Mouse (Mus musculus) lung, embryonic 16.5 days (tissue): ENCODE data around the gene Srsf6. TPM values are rescaled to one million over a fixed set of nuclear protein-coding genes. Genes with fewer than 3 reads are reported as not detected.
A peak's percentile ranks its signal among the peaks of the same experiment; 100 is the strongest.

Source experiments
- ATAC-seq: fragments of 200-750 bp; cut with Nextera tagmentation; 2 replicates; pipeline ENCODE4 v1.8.0; 2017; ENCODE audit warnings: low read depth, mild to moderate bottlenecking, moderate library complexity
- H3K27ac ChIP-seq: fragments of 300-500 bp; sonication (generic); 2 replicates; pipeline ENCODE4 v1.5.1; 2014; ENCODE audit warnings: mild to moderate bottlenecking, control low read depth, low read length
- H3K27me3 ChIP-seq: fragments of 300-500 bp; sonication (generic); 2 replicates; pipeline ENCODE4 v1.6.1; 2014; ENCODE audit warnings: low read depth, low read length, mixed read lengths; ENCODE audit not compliant: control insufficient read depth, insufficient read depth
- H3K36me3 ChIP-seq: fragments of 300-500 bp; sonication (generic); 2 replicates; pipeline ENCODE4 v1.6.1; 2014; ENCODE audit warnings: low read length; ENCODE audit not compliant: control insufficient read depth, insufficient read depth
- H3K4me1 ChIP-seq: fragments of 300-500 bp; sonication (generic); replicated peaks from 2 replicates; pipeline ENCODE4 v1.6.1; 2014; ENCODE audit warnings: low read length, mixed read lengths; ENCODE audit not compliant: control insufficient read depth, insufficient read depth
- H3K4me2 ChIP-seq: fragments of 300-500 bp; sonication (generic); 2 replicates; pipeline ENCODE4 v1.6.1; 2014; ENCODE audit warnings: low read depth, low read length, control low read depth
- H3K4me3 ChIP-seq: fragments of 300-500 bp; sonication (generic); 2 replicates; pipeline ENCODE4 v1.5.1; 2014; ENCODE audit warnings: mild to moderate bottlenecking, low read length, control low read depth
- H3K9ac ChIP-seq: fragments of 300-500 bp; sonication (generic); 2 replicates; pipeline ENCODE4 v1.6.1; 2014; ENCODE audit warnings: low read length, control low read depth
- H3K9me3 ChIP-seq: fragments of 300-500 bp; sonication (generic); 2 replicates; pipeline ENCODE4 v1.6.1; 2016; ENCODE audit warnings: low read length; ENCODE audit not compliant: control insufficient read depth
- WGBS: fragments of 180-500 bp; shearing (Covaris S2); extraction: QIAGEN DNeasy Blood & Tissue Kit; methylation state at CpG from one replicate; pipeline ENCODE4 v1.1.7; 2014; 5-methylcytosine and 5-hydroxymethylcytosine counted together
- polyA plus RNA-seq: library from polyadenylated mRNA; unstranded; fragments of >200 nt; fragmentation: Nextera tagmentation; extraction: Ambion mirVana; gene quantifications from 2 replicates; pipeline ENCODE4 v1.2.1, GENCODE M21; 2015

Gene Srsf6
- polyA plus RNA-seq, 1 experiment from 2014 or later = 183 TPM

- peak within 1 kb of the TSS; percentile 99 for H3K4me2 ChIP-seq
- H3K27me3 ChIP-seq = peaks cover 9% of the 10 kb centered on the region
- H3K9me3 ChIP-seq = no peaks in the 10 kb centered on the region
- peak within 1 kb of the TSS; percentile 59; the same call in 1 of the 2 replicates for H3K9ac ChIP-seq
- peaks cover 5% of the 10 kb centered on the region; the same call in 1 of the 2 replicates for H3K4me1 ChIP-seq
- ATAC-seq = peak; percentile 37; the same call in 1 of the 2 replicates
- H3K4me3 ChIP-seq = peak within 1 kb of the TSS; percentile 58
- H3K36me3 ChIP-seq = peaks cover 16% of the 10 kb centered on the region
- under 1% methylated on average over 38 of the region's 40 CpGs for WGBS
- H3K27ac ChIP-seq = no peak within 1 kb of the TSS
Observed at GRCm38 (mm10) chr2:162943148-162943846, 12.0 kb downstream of the Srsf6 start, which contains the start of gene L3mbtl1. L3mbtl1 (plus strand) TSS chr2:162943472.

- Histone ChIP-seq H3K36me3 (peaks cover 10% of the 10 kb centered on the region), H3K4me2 (peak overlapping the region; percentile 99), H3K9me3 (no peaks in the 10 kb centered on the region), H3K27ac (no peak overlapping the region), H3K9ac (no peak overlapping the region), H3K27me3 (peaks cover 9% of the 10 kb centered on the region), H3K4me3 (peak overlapping the region; percentile 58; the same call in 1 of the 2 replicates), H3K4me1 (peaks cover 5% of the 10 kb centered on the region; the same call in 1 of the 2 replicates)
- 6% methylated on average over 11 of the region's 11 CpGs for WGBS
- no peak for ATAC-seq
Observed at GRCm38 (mm10) chr2:162943931-162944330, 12.6 kb downstream of the Srsf6 start.

- 82% methylated on average over 5 of the region's 5 CpGs for WGBS
- no peak overlapping the region for H3K4me2 ChIP-seq
- no peaks in the 10 kb centered on the region for H3K36me3 ChIP-seq
- H3K27me3 ChIP-seq = peaks cover 9% of the 10 kb centered on the region
- H3K4me1 ChIP-seq = peaks cover 5% of the 10 kb centered on the region; the same call in 1 of the 2 replicates
- H3K27ac ChIP-seq = no peak overlapping the region
- H3K4me3 ChIP-seq = no peak overlapping the region
- H3K9me3 ChIP-seq = no peaks in the 10 kb centered on the region
- no peak overlapping the region for H3K9ac ChIP-seq
- no peak for ATAC-seq
Observed at GRCm38 (mm10) chr2:162946964-162947363, 15.6 kb downstream of the Srsf6 start.

GRCm38 (mm10) chr2:162947736-162948135 lies 16.4 kb downstream of the Srsf6 start:
- no peak overlapping the region for H3K27ac ChIP-seq
- H3K9ac ChIP-seq = no peak overlapping the region
- no peaks in the 10 kb centered on the region for H3K36me3 ChIP-seq
- peak; percentile 34 for ATAC-seq
- H3K4me3 ChIP-seq = peak overlapping the region; percentile 15; the same call in 1 of the 2 replicates
- peaks cover 5% of the 10 kb centered on the region; the same call in 1 of the 2 replicates for H3K4me1 ChIP-seq
- H3K4me2 ChIP-seq = peak overlapping the region; percentile 40
- peaks cover 9% of the 10 kb centered on the region for H3K27me3 ChIP-seq
- no peaks in the 10 kb centered on the region for H3K9me3 ChIP-seq
- WGBS = 38% methylated on average over 15 of the region's 15 CpGs

GRCm38 (mm10) chr2:162948221-162948620 lies 16.9 kb downstream of the Srsf6 start:
- Histone ChIP-seq H3K4me3 (peak overlapping the region; percentile 15; the same call in 1 of the 2 replicates), H3K27me3 (peaks cover 8% of the 10 kb centered on the region), H3K9me3 (no peaks in the 10 kb centered on the region), H3K4me1 (peaks cover 3% of the 10 kb centered on the region; the same call in 1 of the 2 replicates), H3K27ac (no peak overlapping the region), H3K36me3 (no peaks in the 10 kb centered on the region), H3K9ac (no peak overlapping the region), H3K4me2 (peak overlapping the region; percentile 40)
- 65% methylated on average over 14 of the region's 14 CpGs for WGBS
- peak; percentile 40; the same call in 1 of the 2 replicates for ATAC-seq

GRCm38 (mm10) chr2:162950776-162951175 lies 19.4 kb downstream of the Srsf6 start:
- no peaks in the 10 kb centered on the region for H3K4me1 ChIP-seq
- no peak overlapping the region for H3K27ac ChIP-seq
- H3K4me3 ChIP-seq = no peak overlapping the region
- WGBS = 70% methylated on average over 2 of the region's 2 CpGs
- H3K9me3 ChIP-seq = no peaks in the 10 kb centered on the region
- H3K27me3 ChIP-seq = no peaks in the 10 kb centered on the region
- no peaks in the 10 kb centered on the region for H3K36me3 ChIP-seq
- H3K4me2 ChIP-seq = no peak overlapping the region
- H3K9ac ChIP-seq = no peak overlapping the region
- ATAC-seq = no peak

GRCm38 (mm10) chr2:162956843-162957242 lies 25.5 kb downstream of the Srsf6 start:
- no peaks in the 10 kb centered on the region for H3K36me3 ChIP-seq
- no peak overlapping the region for H3K9ac ChIP-seq
- no peaks in the 10 kb centered on the region for H3K9me3 ChIP-seq
- no peak overlapping the region for H3K4me2 ChIP-seq
- H3K27me3 ChIP-seq = no peaks in the 10 kb centered on the region
- no peak overlapping the region for H3K27ac ChIP-seq
- no peak overlapping the region for H3K4me3 ChIP-seq
- no peaks in the 10 kb centered on the region for H3K4me1 ChIP-seq
- 89% methylated on average over 2 of the region's 2 CpGs for WGBS
- ATAC-seq = no peak

GRCm38 (mm10) chr2:162961321-162961720 lies 30.0 kb downstream of the Srsf6 start:
- H3K27me3 ChIP-seq = no peaks in the 10 kb centered on the region
- no peak overlapping the region for H3K9ac ChIP-seq
- H3K4me1 ChIP-seq = no peaks in the 10 kb centered on the region
- H3K9me3 ChIP-seq = no peaks in the 10 kb centered on the region
- no peak overlapping the region for H3K4me2 ChIP-seq
- 66% methylated on average over 9 of the region's 10 CpGs for WGBS
- H3K27ac ChIP-seq = no peak overlapping the region
- no peak for ATAC-seq
- H3K36me3 ChIP-seq = no peaks in the 10 kb centered on the region
- no peak overlapping the region for H3K4me3 ChIP-seq

- H3K4me2 ChIP-seq = no peak overlapping the region
- 87% methylated on average over 2 of the region's 2 CpGs for WGBS
- H3K36me3 ChIP-seq = no peaks in the 10 kb centered on the region
- no peaks in the 10 kb centered on the region for H3K4me1 ChIP-seq
- no peak overlapping the region for H3K9ac ChIP-seq
- no peaks in the 10 kb centered on the region for H3K9me3 ChIP-seq
- H3K27me3 ChIP-seq = no peaks in the 10 kb centered on the region
- no peak overlapping the region for H3K4me3 ChIP-seq
- ATAC-seq = no peak
- H3K27ac ChIP-seq = no peak overlapping the region
Observed at GRCm38 (mm10) chr2:162966734-162967133, 35.4 kb downstream of the Srsf6 start.
